Mouse (Mus musculus): ENCODE measurements around the gene Larp6. TPM values are rescaled to one million over a fixed set of nuclear protein-coding genes. Genes with fewer than 3 reads are reported as not detected.

Gene Larp6
- total RNA-seq, 1 experiment, result 0.62 TPM

DNA sequence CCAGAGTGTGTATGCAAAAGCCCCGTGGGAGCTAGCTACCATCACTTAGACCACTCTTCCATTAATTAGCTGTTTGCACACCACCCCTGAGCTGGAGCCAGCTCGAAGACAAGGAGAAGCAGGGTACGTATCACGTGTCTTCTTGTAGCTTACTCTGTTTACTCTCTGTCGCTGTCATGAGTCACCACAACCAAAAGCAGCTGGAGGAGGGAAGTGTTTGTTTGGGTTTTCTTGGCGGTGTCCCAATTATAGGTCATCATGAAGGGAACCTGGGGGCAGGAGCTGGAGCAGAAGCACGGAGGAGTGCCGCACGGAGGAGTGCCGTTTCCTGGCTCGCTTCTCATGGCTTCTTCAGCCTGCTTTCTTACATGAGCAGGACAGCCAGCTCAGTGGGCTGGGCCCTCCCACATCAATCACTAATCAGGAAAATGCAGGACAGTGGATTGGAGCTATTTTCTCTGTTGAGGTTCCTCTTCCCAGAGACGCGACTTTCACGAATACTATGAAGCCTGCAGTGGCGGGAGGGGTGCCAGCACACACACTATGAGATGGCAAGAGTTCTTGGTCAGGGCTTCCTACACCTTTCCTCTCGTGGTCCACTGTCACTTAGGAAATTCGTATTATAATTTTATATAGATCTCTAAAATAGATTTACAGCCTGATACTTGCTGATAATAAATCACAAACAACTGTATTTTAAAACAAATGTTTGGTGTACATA lies 30.6 kb downstream of the Larp6 start:
- H3K4me3 ChIP-seq (ENCODE audit: insufficient read depth in 1 of 2, low read depth in 1 of 2, low read length in 2 of 2, poor library complexity in 1 of 2, severe bottlenecking in 1 of 2), result no peak overlapping the region
- TF ChIP-seq ZNF384 (IDR thresholded peaks at IDR 0.05; ENCODE audit: low read depth, low read length), result no peak
- TF ChIP-seq MAFK (IDR thresholded peaks at IDR 0.05; ENCODE audit: insufficient read depth, low read depth, low read length), result no peak
- TF ChIP-seq ZC3H11A (IDR thresholded peaks at IDR 0.05; ENCODE audit: borderline replicate concordance, low read depth, low read length), result no peak
- TF ChIP-seq HCFC1 (IDR thresholded peaks at IDR 0.05; ENCODE audit: borderline replicate concordance, insufficient read depth, low read length), result no peak
- no peak for TF ChIP-seq CHD2 (IDR thresholded peaks at IDR 0.05; ENCODE audit: low read depth, low read length)
- H3K36me3 ChIP-seq (ENCODE audit: control insufficient read depth, insufficient read depth, low read length, poor library complexity, severe bottlenecking), result no peaks in the 10 kb centered on the region
- in situ Hi-C loops (cut with MboI; ENCODE audit: low sequenced_read_pairs in 2 of 2, unreplicated experiment in 2 of 2), result no loop called here
- no peak overlapping the region for H3K9ac ChIP-seq (ENCODE audit: insufficient read depth, low read depth, low read length, poor library complexity, severe bottlenecking)
- no peak overlapping the region for H3K27ac ChIP-seq (ENCODE audit: insufficient read depth, low read depth, low read length, poor library complexity, severe bottlenecking)
- no peak for DNase-seq (ENCODE audit: low read depth, low spot score)
- no peaks in the 10 kb centered on the region for H3K9me3 ChIP-seq (ENCODE audit: control insufficient read depth, insufficient read depth, low read depth, low read length)
- no peaks in the 10 kb centered on the region for H3K4me1 ChIP-seq (ENCODE audit: control insufficient read depth in 2 of 2, insufficient read depth in 2 of 2, low read length in 2 of 2, poor library complexity in 1 of 2)

GRCm38 (mm10) chr9:60744171-60744969 lies 31.6 kb downstream of the Larp6 start:
- Histone ChIP-seq H3K9ac (ENCODE audit: insufficient read depth, low read depth, low read length, poor library complexity, severe bottlenecking) (no peak overlapping the region), H3K4me1 (ENCODE audit: control insufficient read depth in 2 of 2, insufficient read depth in 2 of 2, low read length in 2 of 2, poor library complexity in 1 of 2) (no peaks in the 10 kb centered on the region), H3K4me3 (ENCODE audit: insufficient read depth in 1 of 2, low read depth in 1 of 2, low read length in 2 of 2, poor library complexity in 1 of 2, severe bottlenecking in 1 of 2) (no peak overlapping the region), H3K36me3 (ENCODE audit: control insufficient read depth, insufficient read depth, low read length, poor library complexity, severe bottlenecking) (no peaks in the 10 kb centered on the region), H3K27ac (ENCODE audit: insufficient read depth, low read depth, low read length, poor library complexity, severe bottlenecking) (no peak overlapping the region), H3K9me3 (ENCODE audit: control insufficient read depth, insufficient read depth, low read depth, low read length) (no peaks in the 10 kb centered on the region)
- DNase-seq (ENCODE audit: low read depth, low spot score), result no peak
- in situ Hi-C loops (cut with MboI; ENCODE audit: low sequenced_read_pairs in 2 of 2, unreplicated experiment in 2 of 2), result no loop called here
- TF ChIP-seq HCFC1 (IDR thresholded peaks at IDR 0.05; ENCODE audit: borderline replicate concordance, insufficient read depth, low read length) (no peak), CHD2 (IDR thresholded peaks at IDR 0.05; ENCODE audit: low read depth, low read length) (no peak), ZNF384 (IDR thresholded peaks at IDR 0.05; ENCODE audit: low read depth, low read length) (no peak), MAFK (IDR thresholded peaks at IDR 0.05; ENCODE audit: insufficient read depth, low read depth, low read length) (no peak), ZC3H11A (IDR thresholded peaks at IDR 0.05; ENCODE audit: borderline replicate concordance, low read depth, low read length) (no peak)

DNA sequence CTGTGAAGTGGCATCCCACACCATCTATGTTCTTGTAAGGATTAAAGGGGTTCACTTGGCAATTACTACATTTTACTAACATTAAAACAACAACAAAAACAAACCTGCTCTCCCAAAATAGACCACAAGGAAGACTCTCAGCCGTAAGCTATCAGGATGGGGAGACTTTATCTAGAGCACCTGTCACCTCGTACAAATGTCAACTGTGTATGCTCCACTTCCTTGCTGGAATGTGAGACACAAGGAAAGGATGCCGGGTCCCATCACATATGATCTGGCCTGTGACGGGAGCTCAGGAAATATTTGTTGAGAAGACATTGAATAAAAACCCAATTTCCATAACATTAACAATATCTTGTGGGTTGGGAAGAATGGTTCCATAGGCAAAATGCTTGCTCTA lies 32.2 kb downstream of the Larp6 start:
- Histone ChIP-seq H3K27ac (ENCODE audit: insufficient read depth, low read depth, low read length, poor library complexity, severe bottlenecking) (no peak overlapping the region), H3K9me3 (ENCODE audit: control insufficient read depth, insufficient read depth, low read depth, low read length) (no peaks in the 10 kb centered on the region), H3K4me3 (ENCODE audit: insufficient read depth in 1 of 2, low read depth in 1 of 2, low read length in 2 of 2, poor library complexity in 1 of 2, severe bottlenecking in 1 of 2) (no peak overlapping the region), H3K4me1 (ENCODE audit: control insufficient read depth in 2 of 2, insufficient read depth in 2 of 2, low read length in 2 of 2, poor library complexity in 1 of 2) (no peaks in the 10 kb centered on the region), H3K36me3 (ENCODE audit: control insufficient read depth, insufficient read depth, low read length, poor library complexity, severe bottlenecking) (no peaks in the 10 kb centered on the region), H3K9ac (ENCODE audit: insufficient read depth, low read depth, low read length, poor library complexity, severe bottlenecking) (no peak overlapping the region)
- in situ Hi-C loops (cut with MboI; ENCODE audit: low sequenced_read_pairs in 2 of 2, unreplicated experiment in 2 of 2), result no loop called here
- no peak for DNase-seq (ENCODE audit: low read depth, low spot score)
- TF ChIP-seq ZNF384 (IDR thresholded peaks at IDR 0.05; ENCODE audit: low read depth, low read length) (no peak), CHD2 (IDR thresholded peaks at IDR 0.05; ENCODE audit: low read depth, low read length) (no peak), MAFK (IDR thresholded peaks at IDR 0.05; ENCODE audit: insufficient read depth, low read depth, low read length) (no peak), ZC3H11A (IDR thresholded peaks at IDR 0.05; ENCODE audit: borderline replicate concordance, low read depth, low read length) (no peak), HCFC1 (IDR thresholded peaks at IDR 0.05; ENCODE audit: borderline replicate concordance, insufficient read depth, low read length) (no peak)

- H3K9me3 ChIP-seq (ENCODE audit: control insufficient read depth, insufficient read depth, low read depth, low read length), result no peaks in the 10 kb centered on the region
- H3K4me3 ChIP-seq (ENCODE audit: insufficient read depth in 1 of 2, low read depth in 1 of 2, low read length in 2 of 2, poor library complexity in 1 of 2, severe bottlenecking in 1 of 2), result no peak overlapping the region
- in situ Hi-C loops (cut with MboI; ENCODE audit: low sequenced_read_pairs in 2 of 2, unreplicated experiment in 2 of 2), result no loop called here
- H3K9ac ChIP-seq (ENCODE audit: insufficient read depth, low read depth, low read length, poor library complexity, severe bottlenecking), result no peak overlapping the region
- TF ChIP-seq ZC3H11A (IDR thresholded peaks at IDR 0.05; ENCODE audit: borderline replicate concordance, low read depth, low read length) (no peak), HCFC1 (IDR thresholded peaks at IDR 0.05; ENCODE audit: borderline replicate concordance, insufficient read depth, low read length) (no peak), CHD2 (IDR thresholded peaks at IDR 0.05; ENCODE audit: low read depth, low read length) (no peak), MAFK (IDR thresholded peaks at IDR 0.05; ENCODE audit: insufficient read depth, low read depth, low read length) (no peak), ZNF384 (IDR thresholded peaks at IDR 0.05; ENCODE audit: low read depth, low read length) (no peak)
- no peak overlapping the region for H3K27ac ChIP-seq (ENCODE audit: insufficient read depth, low read depth, low read length, poor library complexity, severe bottlenecking)
- no peak for DNase-seq (ENCODE audit: low read depth, low spot score)
- H3K36me3 ChIP-seq (ENCODE audit: control insufficient read depth, insufficient read depth, low read length, poor library complexity, severe bottlenecking), result no peaks in the 10 kb centered on the region
- no peaks in the 10 kb centered on the region for H3K4me1 ChIP-seq (ENCODE audit: control insufficient read depth in 2 of 2, insufficient read depth in 2 of 2, low read length in 2 of 2, poor library complexity in 1 of 2)
Measured at GRCm38 (mm10) chr9:60746561-60746960, 33.8 kb downstream of the Larp6 start.

Data from ES-E14 (cell line).